Mouse (Mus musculus): ENCODE measurements around the gene Icam2.

DNA sequence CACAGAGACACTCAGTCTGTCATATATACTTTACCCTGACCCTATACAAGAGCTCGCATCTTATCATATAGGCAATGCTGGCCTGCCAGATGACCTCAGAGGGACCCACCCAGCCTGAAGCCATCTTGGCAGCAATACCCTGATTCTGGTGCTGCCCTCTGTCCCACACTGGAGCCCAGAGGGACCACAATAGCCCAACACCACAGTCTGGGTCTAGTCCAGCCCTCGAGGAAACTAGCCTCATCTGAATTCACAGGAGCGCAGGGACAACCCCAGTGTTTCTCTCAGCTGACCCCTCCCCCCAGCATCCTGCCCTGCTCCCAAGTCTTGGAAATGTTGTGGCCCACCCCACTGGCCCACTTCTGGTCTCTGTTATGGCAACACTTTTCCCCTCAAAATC, 36.6 kb downstream of the Icam2 start:
- TF ChIP-seq MAZ (IDR thresholded peaks at IDR 0.05; ENCODE audit: low read depth, low read length) (no peak), MYC (IDR thresholded peaks at IDR 0.05; ENCODE audit: low read depth, low read length) (no peak), POLR2A (IDR thresholded peaks at IDR 0.05; ENCODE audit: low read depth, low read length) (no peak), POLR2AphosphoS2 (IDR thresholded peaks at IDR 0.05; ENCODE audit: low read depth, low read length) (no peak), MAFK (IDR thresholded peaks at IDR 0.05; ENCODE audit: insufficient replicate concordance, low read length) (no peak), TCF12 (IDR thresholded peaks at IDR 0.05; ENCODE audit: low read depth, low read length) (no peak), ZNF384 (IDR thresholded peaks at IDR 0.05; ENCODE audit: low read depth, low read length) (no peak), CTCF (conservative IDR thresholded peaks at IDR 0.05 in 1 of 2, IDR thresholded peaks at IDR 0.05 in 1 of 2; ENCODE audit: low read depth in 2 of 2, low read length in 2 of 2) (no peak)
